ENCODE assay signal across 1 mouse cellular context in the genomic region with DNA sequence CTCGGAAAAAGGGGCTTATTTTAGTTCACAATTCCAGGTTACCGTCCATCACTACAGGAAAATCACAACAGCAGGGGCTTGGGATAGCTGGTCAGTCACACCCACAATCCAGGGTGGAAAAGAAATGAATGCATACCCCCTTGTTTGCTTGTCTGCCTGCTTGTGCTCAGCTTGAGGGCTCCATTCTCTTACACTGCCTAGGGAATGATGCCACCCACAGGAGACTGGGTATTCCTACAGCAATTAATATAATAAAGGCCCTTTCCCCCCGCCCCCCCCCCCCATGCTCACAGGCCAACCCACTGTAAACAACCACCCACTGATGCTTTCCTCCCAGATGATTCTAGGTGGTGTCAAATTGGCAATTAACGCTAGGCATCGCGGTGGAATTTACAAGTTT.
TF ChIP-seq lines count a peak whose summit lies in the region.

No protein-coding gene starts in this region.

TF ChIP-seq in CH12.LX, 34 proteins besides CTCF, POLR2A, EP300 and RAD21:
- TF ChIP-seq ELF1 (IDR thresholded peaks at IDR 0.05; ENCODE audit: low read depth, low read length) = no peak
- no peak for TF ChIP-seq RCOR1 (conservative IDR thresholded peaks at IDR 0.05; ENCODE audit: low read depth, low read length)
- no peak for TF ChIP-seq UBTF (IDR thresholded peaks at IDR 0.05; ENCODE audit: low read depth, low read length)
- no peak for TF ChIP-seq MAFK (IDR thresholded peaks at IDR 0.05; ENCODE audit: insufficient replicate concordance, low read length)
- TF ChIP-seq ETS1 (conservative IDR thresholded peaks at IDR 0.05; ENCODE audit: low read depth, low read length) = no peak
- no peak for TF ChIP-seq BHLHE40 (IDR thresholded peaks at IDR 0.05; ENCODE audit: low read depth, low read length)
- no peak for TF ChIP-seq MEF2A (IDR thresholded peaks at IDR 0.05; ENCODE audit: borderline replicate concordance, low read depth, low read length)
- no peak for TF ChIP-seq GABPA (IDR thresholded peaks at IDR 0.05; ENCODE audit: insufficient replicate concordance, low read depth, low read length)
- TF ChIP-seq MAX (IDR thresholded peaks at IDR 0.05; ENCODE audit: low read length) = no peak
- no peak for TF ChIP-seq JUND (conservative IDR thresholded peaks at IDR 0.05; ENCODE audit: low read depth, low read length)
- no peak for TF ChIP-seq JUN (IDR thresholded peaks at IDR 0.05; ENCODE audit: insufficient read depth, low read depth, low read length)
